Mouse (Mus musculus) embryonic facial prominence, embryonic 15.5 days (tissue): Measurements from ENCODE around the gene Gm10974. TPM values are rescaled to one million over a fixed set of nuclear protein-coding genes. Genes with fewer than 3 reads are reported as not detected.

Experiments
- ATAC-seq: fragments of 200-750 bp; cut with Nextera tagmentation; 2 replicates; pipeline ENCODE4 v1.8.0; 2017; ENCODE audit warnings: low read depth, moderate TSS enrichment; ENCODE audit not compliant: insufficient number of reproducible peaks, low FRiP score, low TSS enrichment
- H3K27ac ChIP-seq: fragments of 300-500 bp; sonication (generic); replicated peaks from 2 replicates; pipeline ENCODE4 v1.5.1; 2015; ENCODE audit warnings: mild to moderate bottlenecking, inconsistent platforms
- H3K27me3 ChIP-seq: fragments of 300-500 bp; sonication (generic); 2 replicates; pipeline ENCODE4 v1.6.1; 2015; ENCODE audit warnings: inconsistent platforms
- H3K36me3 ChIP-seq: fragments of 300-500 bp; sonication (generic); 2 replicates; pipeline ENCODE4 v1.6.1; 2015; ENCODE audit warnings: mild to moderate bottlenecking, inconsistent platforms
- H3K4me1 ChIP-seq: fragments of 300-500 bp; sonication (generic); 2 replicates; pipeline ENCODE4 v1.6.1; 2015; ENCODE audit warnings: inconsistent platforms
- H3K4me2 ChIP-seq: fragments of 300-500 bp; sonication (generic); replicated peaks from 2 replicates; pipeline ENCODE4 v1.6.1; 2015; ENCODE audit warnings: mild to moderate bottlenecking, inconsistent platforms
- H3K4me3 ChIP-seq: fragments of 300-500 bp; sonication (generic); replicated peaks from 2 replicates; pipeline ENCODE4 v1.5.1; 2015; ENCODE audit warnings: mild to moderate bottlenecking, inconsistent platforms
- H3K9ac ChIP-seq: fragments of 300-500 bp; sonication (generic); 2 replicates; pipeline ENCODE4 v1.6.1; 2015; ENCODE audit warnings: inconsistent platforms
- H3K9me3 ChIP-seq: fragments of 300-500 bp; sonication (generic); replicated peaks from 2 replicates; pipeline ENCODE4 v1.6.1; 2016; ENCODE audit warnings: inconsistent platforms
- WGBS: fragments of 180-500 bp; shearing (Covaris S2); methylation state at CpG from one replicate; pipeline ENCODE4 v1.1.7; 2015; 5-methylcytosine and 5-hydroxymethylcytosine counted together
- polyA plus RNA-seq: library from polyadenylated mRNA; unstranded; fragments of >200 nt; fragmentation: Nextera tagmentation; extraction: Ambion mirVana; gene quantifications from 2 replicates; pipeline ENCODE4 v1.2.1, GENCODE M21; 2015

The Gm10974 gene
- polyA plus RNA-seq, 1 experiment from 2014 or later, result not detected

- WGBS, result 93% methylated on average over 12 of the region's 12 CpGs
- 0 out of 2 replicates have a peak, but pooled peaks cover under 1% of the 10 kb centered on the region for H3K36me3 ChIP-seq
- ATAC-seq, result no peak
Observed at GRCm38 (mm10) chr7:66385826-66386225, 20.1 kb downstream of the Gm10974 start.

GRCm38 (mm10) chr7:66386411-66386810 lies 20.7 kb downstream of the Gm10974 start:
- no peak overlapping the region for H3K4me2 ChIP-seq
- 91% methylated on average over 6 of the region's 6 CpGs for WGBS

More at GRCm38 (mm10) chr7:66385826-66386225, 20.1 kb downstream of the Gm10974 start:
- no peaks in the 10 kb centered on the region for H3K9me3 ChIP-seq
- H3K9ac ChIP-seq, result no peak overlapping the region
- no peak overlapping the region for H3K4me3 ChIP-seq
- H3K27me3 ChIP-seq, result no peaks in the 10 kb centered on the region
- no peak overlapping the region for H3K27ac ChIP-seq
- H3K4me2 ChIP-seq, result no peak overlapping the region
- peaks cover 21% of the 10 kb centered on the region for H3K4me1 ChIP-seq

GRCm38 (mm10) chr7:66387419-66387812 lies 21.7 kb downstream of the Gm10974 start:
- H3K4me3 ChIP-seq, result peak overlapping the region; percentile 72
- no peak for ATAC-seq
- WGBS, result under 1% methylated on average over 13 of the region's 13 CpGs

More at GRCm38 (mm10) chr7:66386411-66386810, 20.7 kb downstream of the Gm10974 start:
- Histone ChIP-seq H3K27me3 (no peaks in the 10 kb centered on the region), H3K9ac (no peak overlapping the region), H3K9me3 (no peaks in the 10 kb centered on the region), H3K4me3 (no peak overlapping the region), H3K36me3 (no peaks in the 10 kb centered on the region), H3K27ac (no peak overlapping the region), H3K4me1 (peaks cover 21% of the 10 kb centered on the region)
- ATAC-seq, result no peak

GRCm38 (mm10) chr7:66387813-66388521 lies 22.3 kb downstream of the Gm10974 start, which contains the start of gene Lrrk1:
Gene Lrrk1 (minus strand): TSS chr7:66388350.
- WGBS, result under 1% methylated on average over 66 of the region's 70 CpGs
- no peaks in the 10 kb centered on the region for H3K36me3 ChIP-seq
- no peaks in the 10 kb centered on the region for H3K27me3 ChIP-seq
- peak within 1 kb of the TSS; percentile 72 for H3K4me3 ChIP-seq
- peak within 1 kb of the TSS; percentile 92 for H3K4me2 ChIP-seq
- peaks cover 21% of the 10 kb centered on the region for H3K4me1 ChIP-seq
- H3K27ac ChIP-seq, result peak within 1 kb of the TSS; percentile 71
- ATAC-seq, result peak; percentile 71
- H3K9ac ChIP-seq, result peak within 1 kb of the TSS; percentile 91
- H3K9me3 ChIP-seq, result no peaks in the 10 kb centered on the region

More at GRCm38 (mm10) chr7:66387419-66387812, 21.7 kb downstream of the Gm10974 start:
- Histone ChIP-seq H3K4me1 (peaks cover 21% of the 10 kb centered on the region), H3K27me3 (no peaks in the 10 kb centered on the region), H3K27ac (peak overlapping the region; percentile 71), H3K9me3 (no peaks in the 10 kb centered on the region), H3K36me3 (no peaks in the 10 kb centered on the region), H3K4me2 (peak overlapping the region; percentile 92), H3K9ac (peak overlapping the region; percentile 91)

- peak overlapping the region; percentile 72 for H3K4me3 ChIP-seq
- no peaks in the 10 kb centered on the region for H3K9me3 ChIP-seq
- H3K4me1 ChIP-seq, result peaks cover 18% of the 10 kb centered on the region
- peak overlapping the region; percentile 71; the same call in 1 of the 2 replicates for H3K27ac ChIP-seq
- ATAC-seq, result no peak
- H3K27me3 ChIP-seq, result no peaks in the 10 kb centered on the region
- H3K4me2 ChIP-seq, result peak overlapping the region; percentile 92
- H3K36me3 ChIP-seq, result no peaks in the 10 kb centered on the region
- whole genome bisulfite sequencing, result 7% methylated on average over 28 of the region's 28 CpGs
- peak overlapping the region; percentile 91; the same call in 1 of the 2 replicates for H3K9ac ChIP-seq
Observed at GRCm38 (mm10) chr7:66388621-66389532, 23.2 kb downstream of the Gm10974 start.

GRCm38 (mm10) chr7:66397288-66397687 lies 31.6 kb downstream of the Gm10974 start:
- peaks cover 5% of the 10 kb centered on the region; the same call in 1 of the 2 replicates for H3K4me1 ChIP-seq
- no peaks in the 10 kb centered on the region for H3K27me3 ChIP-seq
- H3K9me3 ChIP-seq, result no peaks in the 10 kb centered on the region
- H3K4me2 ChIP-seq, result no peak overlapping the region
- H3K4me3 ChIP-seq, result no peak overlapping the region
- H3K9ac ChIP-seq, result no peak overlapping the region
- no peaks in the 10 kb centered on the region for H3K36me3 ChIP-seq
- H3K27ac ChIP-seq, result no peak overlapping the region
- no peak for ATAC-seq
- 62% methylated on average over 3 of the region's 3 CpGs for WGBS

GRCm38 (mm10) chr7:66401605-66402004 lies 35.9 kb downstream of the Gm10974 start:
- Histone ChIP-seq H3K36me3 (no peaks in the 10 kb centered on the region), H3K4me3 (no peak overlapping the region), H3K27me3 (no peaks in the 10 kb centered on the region), H3K4me1 (peaks cover 34% of the 10 kb centered on the region), H3K27ac (no peak overlapping the region), H3K4me2 (no peak overlapping the region), H3K9ac (no peak overlapping the region), H3K9me3 (no peaks in the 10 kb centered on the region)
- no peak for ATAC-seq
- 61% methylated on average over 8 of the region's 8 CpGs for WGBS

GRCm38 (mm10) chr7:66402876-66403275 lies 37.2 kb downstream of the Gm10974 start:
- no peak for ATAC-seq
- peaks cover 36% of the 10 kb centered on the region for H3K4me1 ChIP-seq

GRCm38 (mm10) chr7:66404141-66404540 lies 38.4 kb downstream of the Gm10974 start:
- H3K4me1 ChIP-seq, result peaks cover 36% of the 10 kb centered on the region
- no peak overlapping the region for H3K27ac ChIP-seq
- no peaks in the 10 kb centered on the region for H3K9me3 ChIP-seq
- H3K27me3 ChIP-seq, result 0 out of 2 replicates have a peak, but pooled peaks cover 4% of the 10 kb centered on the region
- 32% methylated on average over 10 of the region's 10 CpGs for WGBS
- H3K4me3 ChIP-seq, result no peak overlapping the region
- no peak overlapping the region for H3K4me2 ChIP-seq
- H3K36me3 ChIP-seq, result no peaks in the 10 kb centered on the region
- peak; percentile 53; the same call in 1 of the 2 replicates for ATAC-seq
- H3K9ac ChIP-seq, result no peak overlapping the region

More at GRCm38 (mm10) chr7:66402876-66403275, 37.2 kb downstream of the Gm10974 start:
- no peak overlapping the region for H3K4me3 ChIP-seq
- H3K27me3 ChIP-seq, result 0 out of 2 replicates have a peak, but pooled peaks cover 4% of the 10 kb centered on the region
- no peak overlapping the region for H3K27ac ChIP-seq
- no peaks in the 10 kb centered on the region for H3K9me3 ChIP-seq
- H3K36me3 ChIP-seq, result no peaks in the 10 kb centered on the region
- H3K9ac ChIP-seq, result no peak overlapping the region
- 86% methylated on average over 5 of the region's 5 CpGs for WGBS
- no peak overlapping the region for H3K4me2 ChIP-seq

- no peak overlapping the region for H3K4me3 ChIP-seq
- 0 out of 2 replicates have a peak, but pooled peaks cover 4% of the 10 kb centered on the region for H3K27me3 ChIP-seq
- H3K4me2 ChIP-seq, result no peak overlapping the region
- ATAC-seq, result peak; percentile 71; the same call in 1 of the 2 replicates
- no peaks in the 10 kb centered on the region for H3K9me3 ChIP-seq
- no peak overlapping the region for H3K27ac ChIP-seq
- no peak overlapping the region for H3K9ac ChIP-seq
- no peaks in the 10 kb centered on the region for H3K36me3 ChIP-seq
- peaks cover 36% of the 10 kb centered on the region for H3K4me1 ChIP-seq
- 64% methylated on average over 4 of the region's 4 CpGs for WGBS
Observed at GRCm38 (mm10) chr7:66404802-66405201, 39.1 kb downstream of the Gm10974 start.

GRCm38 (mm10) chr7:66405541-66405940 lies 39.8 kb downstream of the Gm10974 start:
- Histone ChIP-seq H3K27ac (no peak overlapping the region), H3K4me1 (peaks cover 36% of the 10 kb centered on the region), H3K27me3 (0 out of 2 replicates have a peak, but pooled peaks cover 4% of the 10 kb centered on the region), H3K36me3 (no peaks in the 10 kb centered on the region), H3K9me3 (no peaks in the 10 kb centered on the region), H3K9ac (no peak overlapping the region), H3K4me3 (no peak overlapping the region), H3K4me2 (no peak overlapping the region)
- WGBS, result 53% methylated on average over 11 of the region's 11 CpGs
- ATAC-seq, result no peak
